Mouse (Mus musculus): ENCODE data around the gene Glg1. TPM values are rescaled to one million over a fixed set of nuclear protein-coding genes. Genes with fewer than 3 reads are reported as not detected.
"Not testable (repeated sequence)": the region's sequence is repeated elsewhere in the genome, so short reads cannot be mapped to it uniquely, and the experiment has no call there.

The Glg1 gene
- 10.8 and 13.0 TPM in 2 replicates for polyA plus RNA-seq (2015; fragmentation: Nextera tagmentation; extraction: Ambion mirVana)

DNA sequence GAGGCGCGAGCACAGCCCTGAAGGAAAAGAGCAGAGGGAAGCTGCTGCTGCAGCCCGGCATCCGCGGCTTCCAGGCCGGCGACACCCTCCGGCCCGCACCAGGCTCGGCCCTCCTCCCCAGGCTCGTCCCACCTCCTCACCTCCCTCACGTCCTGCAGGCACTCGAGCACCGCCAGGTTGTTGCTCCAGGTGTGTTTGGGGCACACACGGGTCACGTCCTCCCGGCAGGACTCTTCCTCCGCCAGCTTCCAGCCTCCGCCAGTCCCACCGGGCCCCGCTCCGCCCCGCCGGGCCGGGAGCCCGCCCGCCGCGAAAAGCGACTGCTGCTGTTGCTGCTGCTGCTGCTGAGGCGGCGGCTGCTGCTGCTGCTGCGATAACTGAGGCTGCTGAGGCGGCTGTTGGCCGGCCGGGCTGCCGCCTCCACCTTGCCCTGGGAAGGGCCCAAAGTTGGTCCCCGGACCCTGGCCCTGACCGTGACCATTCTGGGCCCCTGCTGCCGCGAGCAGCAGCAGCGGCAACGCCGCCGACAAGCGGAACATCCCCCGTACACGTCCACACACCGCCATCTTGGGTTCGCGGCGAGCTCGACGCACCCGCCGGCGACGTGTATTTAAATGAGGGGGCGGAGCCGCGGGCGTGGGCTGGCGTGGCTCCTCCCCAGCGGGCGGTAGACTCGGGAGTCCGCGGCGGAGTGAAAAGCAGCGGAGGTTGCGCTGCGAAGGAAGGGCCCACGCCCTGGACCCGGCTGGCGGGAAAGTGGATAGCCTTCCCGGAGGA lies at the start of gene Glg1:
Glg1 (minus strand) TSS at position 586 of the 777 bp plus-strand sequence.
- H3K4me1 ChIP-seq (ENCODE audit: insufficient read depth) = peaks cover 11% of the 10 kb centered on the region; the same call in 1 of the 2 replicates
- H3K4me2 ChIP-seq (ENCODE audit: low read depth, low read length) = peak within 1 kb of the TSS; percentile 76
- WGBS (ENCODE audit: insufficient replicate concordance) = under 1% methylated on average over 68 of the region's 76 CpGs
- peak; percentile 97 for DNase-seq
- H3K9ac ChIP-seq (replicated peaks) = peak within 1 kb of the TSS; percentile 90
- H3K27ac ChIP-seq (ENCODE audit: low read depth) = peak within 1 kb of the TSS; percentile 99
- H3K4me3 ChIP-seq (ENCODE audit: low read depth, low read length) = peak within 1 kb of the TSS; percentile 90
- H3K9me3 ChIP-seq (ENCODE audit: low read length) = no peaks in the 10 kb centered on the region
- TF ChIP-seq EP300 (IDR thresholded peaks at IDR 0.05; ENCODE audit: low read depth) (peak; percentile 14; the same call in 1 of the 2 replicates), CTCF (IDR thresholded peaks at IDR 0.05; ENCODE audit: low read depth) (0 out of 2 replicates have a peak, but pooled peaks have one; percentile 14)
- 0 out of 2 replicates have a peak, but pooled peaks cover 6% of the 10 kb centered on the region for H3K27me3 ChIP-seq (ENCODE audit: insufficient read depth, low read length)
- H3K36me3 ChIP-seq (replicated peaks; ENCODE audit: insufficient read depth, low read length) = no peaks in the 10 kb centered on the region
- peak; percentile 96 for ATAC-seq

DNA sequence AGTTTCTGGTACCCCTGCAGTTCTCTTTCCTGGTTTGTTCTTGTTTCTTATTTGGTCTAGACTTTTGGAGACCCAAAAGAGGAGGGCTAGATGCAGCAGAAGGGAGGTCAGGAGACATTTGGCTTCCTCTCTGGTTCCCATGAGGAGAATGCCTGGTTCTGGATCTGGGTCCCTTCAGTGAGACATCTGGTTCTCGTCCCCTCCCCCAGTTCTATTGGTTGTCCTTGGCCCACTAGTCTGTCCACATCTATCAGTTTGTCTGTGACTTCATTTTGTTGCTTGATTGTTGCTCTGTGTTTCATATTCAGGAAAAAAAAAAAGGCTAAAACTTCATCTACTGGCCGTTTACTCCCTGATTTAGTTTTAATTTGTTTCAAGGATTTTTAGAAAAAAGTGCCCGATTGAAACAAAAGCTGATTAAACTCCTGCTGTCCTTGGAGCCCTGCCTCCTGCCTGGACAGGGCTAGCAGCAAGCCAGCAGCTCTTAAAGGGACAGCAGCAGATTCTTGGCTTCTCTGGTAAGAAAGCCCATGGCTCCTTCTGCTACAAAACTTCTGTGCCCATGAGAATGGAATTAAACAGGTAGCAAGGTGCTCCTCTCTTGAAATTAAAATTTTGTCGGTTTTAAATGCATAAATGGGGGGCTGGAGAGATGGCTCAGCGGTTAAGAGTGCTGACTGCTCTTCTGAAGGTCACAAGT lies 46.2 kb upstream of the Glg1 start:
- Histone ChIP-seq H3K4me1 (ENCODE audit: insufficient read depth) (no peaks in the 10 kb centered on the region), H3K4me3 (ENCODE audit: low read depth, low read length) (no peak overlapping the region), H3K9me3 (ENCODE audit: low read length) (no peaks in the 10 kb centered on the region), H3K36me3 (replicated peaks; ENCODE audit: insufficient read depth, low read length) (no peaks in the 10 kb centered on the region), H3K27ac (ENCODE audit: low read depth) (no peak overlapping the region; the same call in 1 of the 2 replicates), H3K9ac (replicated peaks) (no peak overlapping the region), H3K4me2 (ENCODE audit: low read depth, low read length) (no peak overlapping the region), H3K27me3 (ENCODE audit: insufficient read depth, low read length) (no peaks in the 10 kb centered on the region)
- TF ChIP-seq CTCF (IDR thresholded peaks at IDR 0.05; ENCODE audit: low read depth) (no peak), EP300 (IDR thresholded peaks at IDR 0.05; ENCODE audit: low read depth) (no peak)
- ATAC-seq (no peak), DNase-seq (no peak)
- 44% methylated on average over 5 of the region's 5 CpGs for WGBS (ENCODE audit: insufficient replicate concordance)

GRCm38 (mm10) chr8:111304359-111304758 lies 45.3 kb upstream of the Glg1 start:
- DNase-seq (no peak), ATAC-seq (no peak)
- WGBS (ENCODE audit: insufficient replicate concordance) = 83% methylated on average over 3 of the region's 3 CpGs
- H3K36me3 ChIP-seq (replicated peaks; ENCODE audit: insufficient read depth, low read length) = no peaks in the 10 kb centered on the region
- no peak for TF ChIP-seq CTCF (IDR thresholded peaks at IDR 0.05; ENCODE audit: low read depth)
- TF ChIP-seq EP300 (IDR thresholded peaks at IDR 0.05; ENCODE audit: low read depth) = no peak
- H3K4me3 ChIP-seq (ENCODE audit: low read depth, low read length) = no peak overlapping the region
- H3K9ac ChIP-seq (replicated peaks) = no peak overlapping the region
- no peaks in the 10 kb centered on the region for H3K27me3 ChIP-seq (ENCODE audit: insufficient read depth, low read length)
- H3K4me1 ChIP-seq (ENCODE audit: insufficient read depth) = no peaks in the 10 kb centered on the region
- no peak overlapping the region for H3K27ac ChIP-seq (ENCODE audit: low read depth)
- no peaks in the 10 kb centered on the region for H3K9me3 ChIP-seq (ENCODE audit: low read length)
- no peak overlapping the region for H3K4me2 ChIP-seq (ENCODE audit: low read depth, low read length)

DNA sequence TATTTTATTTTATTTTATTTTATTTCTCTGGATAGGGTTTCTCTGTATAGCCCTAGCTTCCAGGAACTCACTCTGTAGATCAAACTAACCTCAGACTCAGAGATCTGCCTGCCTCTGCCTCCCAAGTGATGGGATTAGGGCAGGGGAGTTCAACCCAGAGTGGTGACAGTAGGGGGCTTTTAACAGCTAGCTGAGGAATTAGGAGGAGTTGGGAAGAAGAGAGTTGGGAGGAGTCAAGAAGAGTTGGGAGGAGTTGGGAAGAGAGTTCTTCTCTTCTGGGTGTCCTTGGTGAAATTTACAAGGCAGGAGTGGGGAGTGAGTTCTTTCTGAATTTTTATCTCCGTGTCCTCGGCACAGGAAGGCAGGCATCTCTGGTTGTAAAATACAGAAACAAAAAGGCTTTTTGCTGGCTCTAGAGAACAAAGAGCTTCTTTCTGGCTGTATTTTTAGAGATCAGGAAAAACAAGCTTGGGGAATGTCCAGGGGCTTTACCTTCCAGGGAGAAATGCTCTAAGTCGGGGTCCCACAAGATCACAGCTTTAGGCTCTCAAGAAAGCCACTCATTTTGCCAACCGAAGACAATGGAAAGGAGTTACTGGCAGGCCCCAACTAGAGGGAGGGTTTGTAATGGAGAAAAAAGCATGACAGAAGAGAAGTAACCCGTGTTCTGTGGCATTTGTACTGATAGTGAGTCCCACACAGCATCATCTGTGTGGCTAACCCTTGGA lies 44.2 kb upstream of the Glg1 start:
- ATAC-seq; H3K27me3 ChIP-seq (ENCODE audit: insufficient read depth, low read length); H3K9ac ChIP-seq (replicated peaks); H3K4me1 ChIP-seq (ENCODE audit: insufficient read depth); H3K9me3 ChIP-seq (ENCODE audit: low read length); H3K4me3 ChIP-seq (ENCODE audit: low read depth, low read length); H3K4me2 ChIP-seq (ENCODE audit: low read depth, low read length); H3K36me3 ChIP-seq (replicated peaks; ENCODE audit: insufficient read depth, low read length); H3K27ac ChIP-seq (ENCODE audit: low read depth); DNase-seq: not testable (repeated sequence)
- 74% methylated on average over 5 of the region's 5 CpGs for WGBS (ENCODE audit: insufficient replicate concordance)

GRCm38 (mm10) chr8:111300597-111301546 lies 41.9 kb upstream of the Glg1 start:
- no peaks in the 10 kb centered on the region for H3K27me3 ChIP-seq (ENCODE audit: insufficient read depth, low read length)
- H3K4me1 ChIP-seq (ENCODE audit: insufficient read depth) = peaks cover 5% of the 10 kb centered on the region
- 0 out of 2 replicates have a peak, but pooled peaks have one; percentile 3 for TF ChIP-seq EP300 (IDR thresholded peaks at IDR 0.05; ENCODE audit: low read depth)
- TF ChIP-seq CTCF (IDR thresholded peaks at IDR 0.05; ENCODE audit: low read depth) = peak; percentile 65
- H3K9me3 ChIP-seq (ENCODE audit: low read length) = no peaks in the 10 kb centered on the region
- no peak overlapping the region for H3K9ac ChIP-seq (replicated peaks)
- 59% methylated on average over 11 of the region's 11 CpGs for WGBS (ENCODE audit: insufficient replicate concordance)
- peak overlapping the region; percentile 74 for H3K27ac ChIP-seq (ENCODE audit: low read depth)
- ATAC-seq (no peak), DNase-seq (peak; percentile 19)
- peaks cover 11% of the 10 kb centered on the region for H3K36me3 ChIP-seq (replicated peaks; ENCODE audit: insufficient read depth, low read length)
- peak overlapping the region; percentile 86 for H3K4me3 ChIP-seq (ENCODE audit: low read depth, low read length)
- H3K4me2 ChIP-seq (ENCODE audit: low read depth, low read length) = peak overlapping the region; percentile 71
